Mouse (Mus musculus): Measurements from ENCODE around the gene Ndfip2. TPM values are rescaled to one million over a fixed set of nuclear protein-coding genes. Genes with fewer than 3 reads are reported as not detected.
A peak's percentile ranks its signal among the peaks of the same experiment; 100 is the strongest.

Ndfip2 gene
- total RNA-seq (2014; fragmentation: Nextera tagmentation) (16.8 and 18.2 TPM in 2 replicates), total RNA-seq (2017) (11.6 and 12.6 TPM in 2 replicates)

DNA sequence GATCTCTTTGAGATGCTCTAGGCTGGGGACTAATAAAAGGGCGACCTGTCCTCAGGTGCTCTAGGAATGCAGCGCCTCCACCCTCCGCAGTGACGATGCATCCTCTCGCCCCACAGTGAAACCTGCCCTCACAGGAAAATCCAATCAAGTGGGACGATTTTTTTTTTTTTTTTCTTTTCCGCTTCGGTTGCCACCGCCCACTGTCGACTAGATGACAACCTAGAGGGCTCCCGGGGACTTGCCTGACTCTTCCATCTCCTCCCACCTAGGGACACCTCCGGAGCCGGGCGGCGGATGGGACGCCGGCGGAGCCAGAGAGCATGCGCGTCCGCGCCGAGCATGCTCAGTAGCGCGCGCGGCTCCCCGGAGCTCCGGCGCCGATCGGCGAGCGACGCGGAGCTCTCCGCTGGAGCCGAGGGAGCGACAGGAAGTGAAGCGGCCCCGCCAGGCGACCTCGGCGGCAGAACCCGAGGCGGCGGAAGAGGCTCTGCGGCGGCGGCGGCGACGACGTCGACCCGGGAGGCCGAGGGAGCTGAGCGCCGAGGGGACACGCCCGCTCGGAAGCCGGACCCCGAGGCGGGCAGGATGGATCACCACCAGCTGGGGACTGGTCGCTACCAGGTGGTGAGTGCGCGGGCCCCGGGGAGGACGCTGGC is at the start of gene Ndfip2:
Gene Ndfip2, plus strand, starts transcription at position 195 of the 656 bp plus-strand sequence.
- peak; percentile 92 for ATAC-seq (replicated peaks; ENCODE audit: poor library complexity, severe bottlenecking)

DNA sequence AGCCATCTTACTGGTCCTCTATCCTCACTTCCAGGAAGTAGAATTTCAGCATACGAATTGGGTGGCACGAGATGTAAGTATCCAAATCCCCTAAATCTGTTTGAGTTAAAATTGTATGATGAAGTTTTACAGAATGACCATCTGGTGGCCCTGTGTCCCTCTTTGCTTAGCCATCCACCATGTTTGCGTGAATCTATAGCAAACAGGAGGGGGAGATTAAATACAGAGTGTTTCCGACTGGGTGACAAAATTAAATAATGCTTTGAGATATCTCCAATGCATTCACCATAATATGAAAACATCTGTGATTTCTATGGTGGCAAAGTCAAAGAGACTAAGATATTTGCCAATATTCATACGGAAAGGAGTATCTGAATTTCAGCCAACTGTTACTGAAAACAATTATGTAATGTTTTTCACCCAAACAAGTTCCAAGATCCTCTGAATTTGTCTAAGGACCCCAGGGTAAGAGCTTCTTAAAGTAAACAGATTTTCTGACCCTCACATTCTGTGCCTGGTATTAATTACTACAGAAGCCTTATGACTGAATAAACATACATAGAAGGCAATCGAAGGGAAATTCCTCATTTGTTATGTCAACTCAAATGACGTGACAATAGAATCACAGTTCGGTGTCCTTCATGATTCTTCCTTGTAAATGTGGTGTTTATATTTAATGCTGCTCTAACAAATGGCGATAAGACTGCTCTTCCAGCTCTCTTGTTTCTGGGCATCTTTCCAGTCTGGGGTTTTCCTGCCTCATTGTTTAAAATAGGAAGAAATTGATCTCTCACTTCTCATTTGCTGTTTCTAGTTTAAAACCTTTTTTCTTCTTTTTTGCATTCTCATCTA is 38.6 kb upstream of the Ndfip2 start:
- ATAC-seq (replicated peaks; ENCODE audit: poor library complexity, severe bottlenecking): no peak

DNA sequence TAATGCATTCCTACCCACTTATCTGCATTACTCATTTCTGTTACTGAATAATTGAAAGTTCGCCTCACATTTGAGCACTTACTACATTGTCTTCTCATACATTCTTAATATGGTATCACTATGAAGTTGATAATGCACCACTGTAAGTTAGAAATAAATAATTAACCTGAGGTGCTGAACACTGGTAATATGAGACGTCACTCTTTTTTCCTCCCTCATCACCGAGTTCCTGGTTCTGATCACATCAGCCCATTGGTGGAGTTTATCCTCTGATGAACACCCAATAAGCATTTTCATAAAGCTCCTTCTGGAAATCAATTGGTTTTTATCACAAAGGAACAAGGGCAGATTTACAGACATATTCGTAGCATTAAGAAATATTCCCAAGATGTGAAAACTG is 36.1 kb upstream of the Ndfip2 start:
- ATAC-seq (replicated peaks; ENCODE audit: poor library complexity, severe bottlenecking): no peak

DNA sequence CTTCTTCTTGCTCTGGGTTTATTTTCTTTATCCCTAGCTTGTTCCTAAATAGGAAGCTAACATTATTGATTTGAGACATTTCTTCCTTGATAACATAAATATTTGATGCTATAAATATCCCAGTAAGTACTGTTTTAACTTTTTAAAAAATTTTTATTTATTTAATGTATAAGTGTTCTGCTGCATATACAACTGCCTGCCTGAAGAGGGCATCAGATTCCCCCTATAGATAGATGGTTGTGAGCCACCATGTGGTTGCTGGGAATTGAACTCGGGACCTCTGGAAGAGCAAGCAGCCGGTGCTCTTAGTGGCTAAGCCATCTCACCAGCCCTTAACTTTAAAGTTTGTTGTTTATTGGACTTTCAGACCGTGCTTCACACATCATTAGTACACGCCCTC is 32.6 kb upstream of the Ndfip2 start:
- no peak for ATAC-seq (replicated peaks; ENCODE audit: poor library complexity, severe bottlenecking)

DNA sequence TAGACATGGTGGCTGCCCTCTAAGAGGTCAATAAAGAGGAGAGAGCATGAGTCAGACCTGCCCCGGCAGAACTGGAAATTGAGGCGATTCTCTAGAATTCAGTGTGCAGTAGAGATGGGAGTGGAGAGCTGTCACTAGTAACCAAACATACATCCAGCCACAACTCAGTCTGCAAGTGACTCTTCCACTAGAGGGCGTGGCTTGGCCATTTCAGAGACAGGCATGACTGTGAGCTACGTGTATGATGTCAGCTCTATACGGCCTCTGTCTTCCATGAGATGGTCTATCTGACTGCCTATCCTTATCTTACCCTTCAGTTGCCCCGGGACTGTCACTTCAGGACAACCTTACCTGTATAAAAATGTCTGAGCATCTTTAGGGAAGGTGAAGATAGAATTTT is 26.0 kb upstream of the Ndfip2 start:
- ATAC-seq (replicated peaks; ENCODE audit: poor library complexity, severe bottlenecking): peak; percentile 93

DNA sequence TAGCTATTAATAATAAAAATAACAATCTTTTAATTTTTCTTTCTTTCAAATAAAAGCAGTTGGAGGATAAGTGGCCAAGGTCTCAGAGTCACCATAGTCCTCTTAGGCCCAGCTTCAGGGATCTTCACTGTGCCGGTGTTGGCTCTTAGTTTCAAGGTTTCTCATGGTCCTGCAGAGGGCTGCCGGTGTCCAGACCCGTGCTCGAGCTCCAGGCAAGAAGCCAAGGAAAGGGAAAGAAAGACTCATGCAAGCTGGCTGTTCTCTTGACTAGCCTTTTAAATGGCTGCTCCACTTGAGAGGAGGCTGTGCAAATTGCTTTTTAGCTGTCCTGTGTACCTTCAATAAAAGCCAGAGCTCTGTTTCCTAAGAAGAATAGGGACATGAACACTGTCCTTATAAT is 21.8 kb upstream of the Ndfip2 start:
- ATAC-seq (replicated peaks; ENCODE audit: poor library complexity, severe bottlenecking): no peak

DNA sequence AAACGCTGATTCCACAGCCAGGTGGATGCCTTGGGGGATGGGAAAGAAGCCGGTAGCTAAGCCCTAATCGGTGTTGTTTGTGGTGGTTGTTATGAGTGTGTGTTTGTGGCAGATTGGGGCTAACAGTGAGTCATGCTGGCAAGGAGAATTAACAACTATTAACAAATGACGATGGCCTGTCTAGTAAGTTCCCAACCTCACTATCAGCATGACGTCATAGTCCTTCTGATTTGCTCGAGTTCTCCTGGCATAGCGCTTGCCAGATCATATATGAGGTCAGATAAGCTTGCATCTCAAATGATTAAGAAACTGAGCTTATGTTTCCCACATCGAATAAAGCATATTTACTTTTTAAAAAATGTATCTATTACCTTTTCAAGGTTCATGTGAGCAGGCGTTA is 20.6 kb upstream of the Ndfip2 start:
- ATAC-seq (replicated peaks; ENCODE audit: poor library complexity, severe bottlenecking): no peak

DNA sequence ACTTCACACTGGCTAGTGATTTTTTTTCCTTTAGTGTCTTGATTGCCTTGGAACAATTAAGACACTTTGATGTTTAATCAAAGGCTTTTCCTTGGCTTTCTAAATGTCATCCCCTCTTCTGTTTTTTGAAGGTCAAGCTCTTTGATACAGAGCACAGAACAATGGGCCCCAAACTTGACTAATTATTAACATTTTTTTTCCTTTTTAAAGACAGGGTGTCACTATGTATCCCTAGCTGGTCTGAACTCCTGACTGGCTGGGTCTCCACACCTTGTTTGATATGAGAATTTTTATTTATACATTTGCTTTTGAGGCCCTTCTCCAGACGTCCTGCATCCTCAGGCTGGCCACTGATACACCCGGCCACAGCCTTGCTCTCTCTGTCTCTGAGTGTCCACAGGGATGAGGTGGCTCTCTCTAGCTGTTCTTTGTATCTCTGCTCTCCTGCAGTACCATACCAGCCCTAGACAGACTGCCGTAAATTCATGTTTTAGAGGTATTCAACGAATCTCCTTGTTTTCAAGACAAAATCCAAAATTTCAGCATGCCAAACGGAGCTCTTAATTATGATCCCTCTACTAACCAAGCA is 19.8 kb upstream of the Ndfip2 start:
- no peak for ATAC-seq (replicated peaks; ENCODE audit: poor library complexity, severe bottlenecking)

DNA sequence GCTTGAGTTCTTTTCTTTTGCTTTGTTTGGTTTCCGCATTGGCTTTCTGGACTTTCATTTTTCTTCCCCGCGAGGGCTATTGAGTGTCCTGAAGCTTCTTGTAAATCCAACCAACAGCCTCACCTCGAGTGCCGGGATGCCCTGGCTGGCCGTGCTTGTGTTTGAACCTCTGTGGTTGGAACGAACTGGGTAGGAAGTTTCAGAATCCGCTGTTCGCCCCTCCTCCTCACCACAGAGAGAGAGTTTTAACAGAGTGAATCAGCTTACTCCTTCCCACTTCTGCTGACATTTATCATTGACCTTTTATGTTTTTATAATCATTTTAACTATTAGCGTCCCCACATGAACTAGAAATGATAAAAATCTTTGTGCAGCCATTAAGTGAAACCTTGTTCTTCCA is 18.3 kb upstream of the Ndfip2 start:
- no peak; the same call in 1 of the 2 replicates for ATAC-seq (replicated peaks; ENCODE audit: poor library complexity, severe bottlenecking)

DNA sequence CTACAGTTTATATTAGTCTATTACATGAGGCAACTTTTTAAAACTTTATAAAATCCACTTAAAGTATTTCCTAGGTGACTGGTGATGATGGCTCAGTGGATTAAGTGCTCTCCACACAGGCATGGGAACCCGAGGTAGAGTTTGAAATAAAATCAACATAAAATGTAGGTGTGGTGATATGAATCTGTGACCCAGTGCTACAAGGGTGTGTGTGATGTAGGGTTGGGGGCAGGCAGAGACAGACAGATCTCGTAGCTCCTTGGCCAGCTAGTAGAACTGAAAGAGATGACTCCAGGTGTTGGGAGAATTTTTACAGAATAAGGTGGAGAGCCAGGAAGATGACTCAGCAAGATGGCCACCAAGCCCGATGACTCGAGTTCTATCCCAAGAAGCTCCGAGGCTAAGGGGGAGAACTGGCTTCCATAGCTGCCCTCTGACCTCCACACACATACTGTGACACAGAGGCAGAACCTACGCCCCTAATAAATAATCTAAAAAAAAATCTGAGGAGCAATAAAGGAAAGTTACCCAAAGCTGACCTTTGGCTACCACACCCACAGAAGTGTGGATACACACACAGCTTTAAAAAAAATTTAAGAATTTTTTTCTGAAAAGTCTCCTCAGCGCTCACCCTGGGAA is 14.4 kb upstream of the Ndfip2 start:
- ATAC-seq (replicated peaks; ENCODE audit: poor library complexity, severe bottlenecking): no peak

DNA sequence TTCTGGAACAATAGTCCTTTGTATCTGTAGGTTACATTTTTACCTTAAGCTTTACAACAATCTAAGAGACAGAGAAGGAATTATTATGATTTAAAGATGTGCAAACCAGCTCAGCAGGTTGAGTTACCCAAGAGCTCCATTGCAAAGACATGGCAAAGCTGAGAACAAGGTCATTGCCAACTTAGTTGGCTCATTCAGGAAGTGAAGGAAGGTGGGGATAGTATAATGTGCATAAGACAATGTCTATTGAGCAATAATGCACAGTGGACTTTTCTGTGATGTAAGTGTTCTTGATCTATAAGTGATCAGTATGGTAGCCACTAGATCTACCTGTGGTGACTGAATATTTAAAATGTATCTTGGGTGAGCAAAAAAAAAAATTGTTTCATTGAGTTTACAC is 7.3 kb upstream of the Ndfip2 start:
- ATAC-seq (replicated peaks; ENCODE audit: poor library complexity, severe bottlenecking): peak; percentile 89

DNA sequence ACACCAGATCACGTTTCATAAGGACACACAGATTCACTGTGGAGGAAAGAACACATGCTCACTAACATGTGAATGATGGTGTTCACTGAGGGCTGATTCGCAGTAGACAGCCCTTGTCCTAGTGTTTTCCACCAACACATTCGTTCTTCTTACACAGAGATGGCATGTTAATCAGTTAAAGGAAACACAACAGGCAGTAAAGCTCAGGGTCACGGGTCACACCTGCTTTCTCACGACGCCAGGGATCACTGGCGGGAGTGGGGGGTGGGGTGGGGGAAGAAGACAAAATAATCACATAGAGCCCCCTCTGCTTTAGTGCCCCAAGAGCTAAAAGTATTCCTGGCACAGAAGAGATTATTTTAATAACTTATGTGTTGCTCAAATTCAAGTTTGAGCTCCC is 5.1 kb upstream of the Ndfip2 start:
- no peak for ATAC-seq (replicated peaks; ENCODE audit: poor library complexity, severe bottlenecking)

DNA sequence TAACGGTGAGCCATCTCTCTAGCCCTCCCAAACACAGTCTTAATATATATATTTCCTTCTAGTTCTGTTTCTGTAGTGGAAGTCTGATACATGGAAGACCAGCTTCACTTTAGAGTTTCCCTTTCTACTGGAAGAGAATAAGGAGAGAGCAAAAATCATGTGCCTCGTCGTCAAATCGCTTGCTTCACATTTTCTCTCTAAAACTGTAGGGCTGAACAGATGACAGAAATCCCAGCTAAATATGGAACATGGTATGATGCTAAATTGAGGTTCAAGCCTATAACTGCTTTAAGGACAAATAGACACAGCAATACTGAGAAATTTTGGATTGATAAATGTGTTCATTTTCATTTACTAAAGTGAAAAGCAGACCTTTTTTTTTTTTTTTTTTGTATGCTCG is 4.0 kb upstream of the Ndfip2 start:
- ATAC-seq (replicated peaks; ENCODE audit: poor library complexity, severe bottlenecking): no peak

DNA sequence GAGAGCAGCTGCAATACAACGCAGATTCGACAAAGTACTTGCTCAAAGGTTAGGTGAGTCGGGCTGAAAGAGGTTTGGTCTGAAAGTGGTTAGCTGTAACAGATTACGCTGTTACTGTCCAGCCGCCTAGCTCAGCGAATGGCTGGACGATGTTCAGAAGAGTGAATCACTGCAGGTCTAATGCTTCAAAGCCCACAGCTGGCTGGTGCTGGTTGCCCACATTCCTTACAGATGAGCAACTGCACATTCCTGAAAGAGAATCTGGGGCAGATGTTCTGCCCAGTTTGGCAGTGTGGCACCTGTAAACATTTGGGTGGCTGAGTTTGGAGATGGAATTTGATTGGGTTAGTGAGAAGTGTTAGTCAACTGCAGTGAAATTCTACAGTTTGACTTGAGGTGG is 2.8 kb upstream of the Ndfip2 start:
- ATAC-seq (replicated peaks; ENCODE audit: poor library complexity, severe bottlenecking): no peak

DNA sequence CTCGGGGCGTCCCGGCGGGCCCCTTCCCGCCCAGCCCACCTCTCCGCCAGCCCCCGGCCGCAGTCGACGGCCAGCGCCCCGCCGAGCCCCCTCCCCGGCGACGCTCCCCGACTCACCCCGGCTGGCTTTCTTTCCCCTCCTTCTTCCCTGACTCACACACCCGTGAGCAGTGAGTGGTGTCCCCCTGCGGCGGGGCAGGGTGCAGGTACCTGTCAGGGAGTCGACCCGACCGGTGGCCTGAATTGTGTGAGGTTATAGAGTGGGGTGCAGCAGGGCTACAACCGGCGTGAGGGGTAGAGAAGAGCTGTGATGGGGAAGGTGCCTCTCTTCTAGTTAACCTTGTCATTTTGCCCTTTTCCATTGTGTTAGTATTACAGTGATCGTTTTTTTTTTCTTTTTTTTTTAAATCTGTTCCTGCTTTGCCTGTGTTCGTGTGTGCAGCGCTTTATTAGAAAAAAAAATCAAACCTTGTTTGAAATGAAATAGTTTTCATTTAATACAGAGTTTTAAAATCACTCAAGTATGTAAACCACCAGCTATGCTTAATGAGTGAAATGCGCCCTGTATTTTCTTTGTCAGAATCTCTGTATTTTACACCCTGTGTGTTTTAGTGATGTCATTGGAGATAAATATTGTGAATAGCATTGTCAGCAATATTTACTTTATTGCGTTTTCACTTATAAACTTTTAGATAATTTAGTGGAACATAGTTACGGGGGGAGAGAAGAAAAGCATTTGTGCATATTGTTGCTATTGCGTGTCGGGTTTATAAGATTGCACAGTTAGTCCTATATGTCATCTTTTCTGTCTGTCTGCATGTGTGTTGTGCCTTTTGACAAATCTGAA is 885 bp downstream of the Ndfip2 start:
- ATAC-seq (replicated peaks; ENCODE audit: poor library complexity, severe bottlenecking): peak; percentile 63

DNA sequence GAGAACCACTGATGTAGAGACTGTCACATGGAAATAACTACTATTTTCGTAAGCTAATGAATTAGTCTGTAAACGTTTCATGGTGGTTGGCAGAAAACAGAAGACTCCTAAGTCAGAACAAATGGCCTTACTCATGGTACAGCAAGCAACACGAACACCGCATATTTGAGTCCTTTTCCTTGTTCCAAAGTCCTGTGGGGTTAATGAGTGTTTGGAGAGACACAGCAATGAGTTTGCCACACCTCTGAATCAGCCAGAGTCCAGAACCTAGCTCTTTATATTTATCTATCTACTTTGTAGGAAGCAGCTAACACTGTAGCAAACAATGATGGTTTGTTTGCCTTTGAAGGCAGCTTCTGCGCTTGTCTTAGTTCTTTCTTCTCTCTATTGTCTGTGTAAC is 4.5 kb downstream of the Ndfip2 start:
- no peak for ATAC-seq (replicated peaks; ENCODE audit: poor library complexity, severe bottlenecking)

DNA sequence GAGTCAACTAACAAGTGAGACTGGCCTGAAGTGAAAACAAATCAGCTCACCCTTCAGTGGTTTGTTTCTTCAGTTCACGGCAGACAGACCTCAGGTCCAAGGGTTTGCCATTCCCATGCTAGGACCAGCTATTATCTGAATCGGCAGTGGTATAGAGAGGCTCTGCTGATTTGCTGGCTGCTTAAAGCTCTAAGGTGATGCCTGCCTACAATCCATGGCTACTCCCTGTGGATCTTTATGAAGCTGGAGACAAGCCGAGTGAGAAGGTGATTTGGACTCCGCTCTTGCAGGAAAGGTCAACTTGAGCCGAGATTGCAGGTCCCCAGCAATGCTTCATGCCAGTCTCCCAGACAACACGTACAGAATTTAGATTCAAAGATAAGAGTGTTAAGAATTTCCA is 8.7 kb downstream of the Ndfip2 start:
- ATAC-seq (replicated peaks; ENCODE audit: poor library complexity, severe bottlenecking): no peak

DNA sequence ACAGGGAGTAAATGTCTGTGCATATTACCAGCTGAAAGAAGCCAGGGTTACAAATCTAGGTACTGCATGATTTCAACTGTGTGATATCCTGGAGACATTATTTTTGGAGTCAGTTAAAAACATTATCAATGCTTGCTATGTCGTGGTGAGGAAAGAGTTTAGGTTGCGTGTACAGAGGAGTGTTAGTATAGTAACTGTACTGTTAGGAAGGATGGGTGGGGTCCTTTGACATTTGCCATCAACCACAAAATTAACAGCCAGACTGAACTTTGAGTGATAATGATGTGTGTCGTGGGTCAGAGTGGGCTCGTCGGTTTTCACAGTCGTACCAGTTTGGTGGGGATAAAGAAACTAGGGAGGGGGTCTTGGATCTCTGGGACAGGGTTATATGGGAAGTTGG is 13.7 kb downstream of the Ndfip2 start:
- ATAC-seq (replicated peaks; ENCODE audit: poor library complexity, severe bottlenecking): no peak

DNA sequence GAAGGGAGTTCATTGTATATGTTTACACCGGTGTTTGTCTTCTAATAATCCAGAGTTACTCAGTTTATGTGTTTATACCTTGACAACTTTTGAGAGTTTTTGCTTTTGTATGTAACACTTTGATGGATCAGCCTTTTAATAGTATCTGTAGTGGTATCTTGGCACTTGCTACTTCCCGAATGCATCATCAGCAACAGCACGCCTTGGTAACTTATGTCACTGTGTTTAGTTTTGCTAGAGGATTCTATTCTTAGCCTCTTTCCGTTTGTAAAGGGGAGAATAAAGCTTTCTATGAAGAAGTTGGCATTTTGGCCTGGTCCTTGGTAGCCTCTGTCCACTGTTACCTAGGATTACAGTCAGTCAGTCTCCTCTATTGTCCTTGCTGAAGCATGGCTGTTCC is 14.2 kb downstream of the Ndfip2 start:
- no peak for ATAC-seq (replicated peaks; ENCODE audit: poor library complexity, severe bottlenecking)

DNA sequence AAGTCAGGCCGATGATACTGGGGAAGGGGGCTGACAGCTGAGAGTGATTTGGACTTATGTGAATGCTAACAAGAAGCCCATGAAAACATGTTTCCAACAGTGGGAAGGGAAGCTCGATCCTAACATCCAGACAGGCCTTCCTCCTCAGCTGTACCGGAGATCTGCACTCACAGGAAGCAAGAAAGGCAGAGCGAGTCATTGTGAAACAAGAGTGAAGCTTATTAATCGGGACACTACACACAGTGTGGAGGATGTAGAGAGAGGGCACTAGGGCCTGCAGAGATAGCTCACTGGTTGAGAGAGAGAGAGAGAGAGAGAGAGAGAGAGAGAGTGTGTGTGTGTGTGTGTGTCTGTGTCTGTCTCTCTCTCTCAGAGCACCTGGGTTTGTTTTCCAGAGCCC is 16.8 kb downstream of the Ndfip2 start:
- ATAC-seq (replicated peaks; ENCODE audit: poor library complexity, severe bottlenecking): no peak
